Mouse (Mus musculus) C2C12 (cell line): ENCODE data around the gene Nip7.

Experiments used
- CEBPB ChIP-seq: IDR thresholded peaks from one replicate; pipeline ENCODE4 v1.6.1; 2011; ENCODE audit warnings: low read depth, mild to moderate bottlenecking, control low read depth, moderate library complexity
- CTCF ChIP-seq: IDR thresholded peaks from one replicate; pipeline ENCODE4 v1.5.1; 2011; ENCODE audit not compliant: control insufficient read depth, insufficient read depth, insufficient read length

DNA sequence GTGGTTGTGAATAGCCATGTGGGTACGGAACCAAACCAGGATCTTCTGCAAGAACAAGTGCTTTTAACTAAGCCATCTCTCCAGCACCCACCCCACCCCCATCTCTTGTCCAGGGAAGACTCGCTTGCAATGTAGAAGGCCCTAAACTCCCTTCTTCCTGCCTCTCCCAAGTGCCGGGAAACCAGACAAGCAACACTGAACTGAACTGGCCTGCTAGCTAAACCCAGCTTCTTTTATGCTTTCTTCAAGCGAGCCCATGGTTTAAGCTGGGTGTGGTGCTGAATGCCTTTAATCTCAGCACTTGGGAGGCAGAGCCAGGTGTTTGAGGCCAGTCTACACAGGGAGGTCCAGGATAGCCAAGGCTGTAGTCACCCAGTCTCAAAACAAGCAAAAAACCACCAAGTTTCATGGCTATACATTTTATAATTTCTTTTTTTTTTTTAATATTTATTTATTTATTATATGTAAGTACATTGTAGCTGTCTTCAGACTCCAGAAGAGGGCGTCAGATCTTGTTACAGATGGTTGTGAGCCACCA lies 31.9 kb downstream of the Nip7 start:
- TF ChIP-seq CTCF, result no peak
- TF ChIP-seq CEBPB, result no peak
